Mouse (Mus musculus) cerebellum, postnatal 4 days (tissue): ENCODE measurements around the gene Gm49366.
"Not testable (repeated sequence)": the region's sequence is repeated elsewhere in the genome, so short reads cannot be mapped to it uniquely, and the experiment has no call there.

Experiments used
- DNase-seq, 2 experiments: peaks; one replicate each; pipeline ENCODE4 v3.0.0; 2022; ENCODE audit warnings: low spot score in 2 of 2, mixed read lengths in 1 of 2

The Gm49366 gene

DNA sequence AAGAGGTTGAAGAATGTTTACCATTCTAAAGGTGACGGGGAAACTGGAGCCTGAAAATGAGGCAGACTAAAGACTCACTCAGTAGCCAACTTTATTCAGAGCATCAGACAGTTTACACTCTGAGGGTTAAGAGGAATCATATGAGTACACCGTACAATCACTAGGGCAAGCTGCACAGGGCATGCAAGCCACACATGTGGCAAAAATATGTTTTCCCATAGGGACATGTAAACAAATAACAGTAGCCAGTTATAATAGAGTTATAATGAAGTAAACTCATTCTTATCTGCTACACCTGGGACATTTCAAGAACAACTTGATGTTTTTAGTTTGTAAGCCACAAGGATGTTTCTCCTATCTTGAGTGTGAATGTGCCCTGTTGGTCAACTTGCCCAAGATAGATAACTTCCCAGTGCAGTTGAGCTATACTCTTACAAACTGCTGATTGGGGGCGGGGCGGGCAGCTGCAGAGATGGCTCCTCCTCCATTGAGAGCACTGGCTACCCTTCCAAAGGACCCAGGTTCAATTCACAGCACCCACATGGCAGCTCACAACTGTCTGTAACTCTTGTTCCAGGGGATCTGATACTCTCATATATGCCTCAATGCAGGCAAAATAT, 38.7 kb downstream of the Gm49366 start:
- no peak for DNase-seq

DNA sequence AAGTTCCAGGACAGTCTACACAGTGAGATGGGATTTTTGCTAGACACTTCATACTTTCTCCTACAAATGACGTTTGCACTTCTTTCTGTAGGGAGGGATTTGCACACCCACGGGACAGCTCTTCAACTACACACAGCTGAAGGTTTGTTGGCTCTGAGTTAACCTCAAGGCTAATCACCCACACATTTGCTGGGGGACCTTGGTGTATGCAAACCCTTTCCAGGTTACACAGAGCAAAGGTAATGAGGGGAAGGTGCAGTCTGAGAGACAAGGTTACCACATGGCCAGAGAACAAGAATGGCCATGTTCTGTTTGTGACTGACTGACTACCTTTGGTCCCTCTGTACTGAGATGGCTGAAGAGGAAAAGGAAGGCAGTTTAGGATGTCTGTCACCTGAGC, 45.1 kb downstream of the Gm49366 start:
- no peak for DNase-seq

DNA sequence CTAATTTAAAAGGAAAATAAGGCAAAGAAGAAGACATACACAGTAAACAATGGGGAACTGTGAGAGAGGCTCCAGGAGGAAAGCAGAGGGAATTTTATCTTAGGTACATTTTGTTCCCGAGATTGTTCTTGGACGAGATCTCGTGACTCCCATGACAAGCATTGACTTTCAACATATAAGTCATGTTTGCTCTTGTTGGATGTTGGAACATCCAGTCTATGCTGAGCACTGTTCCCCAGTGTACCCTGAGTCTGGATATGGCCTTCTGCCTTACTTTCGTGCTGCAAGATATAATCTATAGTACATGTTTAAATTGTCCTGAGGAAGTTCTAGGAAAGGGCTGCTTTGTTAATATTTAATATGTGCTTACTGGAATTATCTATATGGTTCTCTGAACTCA, 45.8 kb downstream of the Gm49366 start:
- no peak for DNase-seq

DNA sequence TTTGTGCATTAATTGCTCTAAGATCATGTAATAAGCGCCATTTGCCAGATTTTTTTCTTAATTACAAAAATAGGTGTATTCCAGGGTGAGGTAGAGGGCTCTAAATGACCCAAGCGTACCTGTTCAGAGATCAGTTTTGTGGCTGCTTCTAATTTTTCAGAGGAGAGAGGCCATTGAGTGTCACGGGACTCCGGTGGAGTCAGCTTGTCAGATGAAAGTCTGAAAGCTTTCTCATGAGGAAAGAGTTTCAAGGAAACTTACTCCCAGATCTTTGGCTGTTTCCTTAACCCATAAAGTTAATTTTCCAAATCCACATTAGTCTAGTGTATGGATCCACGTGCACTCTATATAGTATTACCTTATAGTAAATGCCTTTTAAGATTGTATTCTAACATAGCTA, 55.9 kb downstream of the Gm49366 start:
- DNase-seq = not testable (repeated sequence)

DNA sequence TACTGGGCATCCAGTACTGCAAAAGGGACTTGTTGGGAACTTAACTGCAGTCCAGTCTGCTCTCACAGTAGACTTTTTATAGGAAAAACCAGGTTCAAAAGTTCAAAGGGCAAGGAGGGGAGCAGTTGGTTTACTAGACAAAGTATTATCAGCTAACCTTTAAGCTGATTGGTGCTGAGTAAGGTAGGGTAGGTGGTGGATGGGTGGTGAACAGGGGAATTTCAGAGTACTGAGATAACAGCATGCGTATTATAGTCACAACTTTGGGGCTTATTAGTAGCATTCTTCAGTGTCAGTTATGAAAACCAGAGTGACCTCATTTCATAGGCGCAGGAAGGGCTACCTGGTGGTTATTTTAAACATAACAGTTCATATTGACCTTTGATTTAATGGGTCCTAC, 60.9 kb downstream of the Gm49366 start:
- no peak for DNase-seq

DNA sequence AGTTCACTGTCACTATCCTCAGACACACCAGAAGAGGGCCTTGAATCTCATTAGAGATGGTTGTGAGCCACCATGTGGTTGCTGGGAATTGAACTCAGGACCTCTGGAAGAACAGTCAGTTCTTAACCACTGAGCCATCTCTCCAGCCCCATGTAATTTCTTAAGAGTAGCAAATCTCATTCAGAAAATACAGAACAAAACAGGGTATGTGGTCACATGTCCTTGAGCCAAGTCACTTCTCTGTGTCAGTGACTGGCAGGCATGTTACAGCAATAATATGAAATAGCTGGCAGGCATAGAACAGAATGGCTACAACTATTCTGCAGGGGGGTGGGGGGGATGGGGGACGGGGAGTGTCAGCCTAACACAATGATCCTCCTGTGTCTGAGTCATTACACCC, 61.3 kb downstream of the Gm49366 start:
- no peak for DNase-seq

DNA sequence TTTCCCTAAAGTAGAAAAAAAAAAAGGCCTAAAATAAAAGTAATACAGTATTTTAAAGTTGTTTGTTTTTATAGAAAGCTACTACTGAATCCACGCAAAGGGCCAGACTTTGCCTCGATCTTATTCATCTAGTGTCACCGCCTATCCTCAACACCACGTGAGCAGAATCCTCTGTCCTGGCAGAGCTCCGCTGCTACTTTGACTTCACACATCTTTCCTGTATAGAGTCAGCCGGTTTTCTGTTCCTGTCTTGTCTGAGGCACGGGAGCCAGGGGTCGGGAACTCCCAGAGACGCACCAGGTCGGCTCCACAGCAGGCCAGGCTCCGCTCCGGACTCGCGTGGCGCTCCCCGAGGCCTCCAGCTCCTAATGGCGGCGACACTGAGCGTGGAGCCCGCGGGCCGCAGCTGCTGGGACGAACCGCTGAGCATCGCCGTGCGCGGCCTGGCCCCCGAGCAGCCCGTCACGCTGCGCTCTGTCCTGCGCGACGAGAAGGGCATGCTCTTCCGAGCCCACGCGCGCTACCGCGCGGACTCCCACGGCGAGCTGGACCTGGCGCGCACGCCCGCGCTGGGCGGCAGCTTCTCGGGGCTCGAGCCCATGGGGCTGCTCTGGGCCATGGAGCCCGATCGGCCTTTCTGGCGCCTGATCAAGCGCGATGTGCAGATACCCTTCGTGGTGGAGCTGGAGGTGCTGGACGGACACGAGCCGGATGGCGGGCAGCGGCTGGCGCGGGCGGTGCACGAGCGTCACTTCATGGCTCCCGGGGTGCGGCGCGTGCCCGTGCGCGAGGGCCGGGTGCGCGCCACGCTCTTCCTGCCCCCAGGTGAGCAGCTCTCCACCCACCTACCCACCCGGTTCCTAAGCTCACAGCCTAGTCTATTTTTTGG, 62.1 kb downstream of the Gm49366 start, which contains the start of gene Acot6:
Acot6 (plus strand) TSS at position 51 of the 889 bp plus-strand sequence.
- peak in 1 of 2 experiments; percentile 45 for DNase-seq

DNA sequence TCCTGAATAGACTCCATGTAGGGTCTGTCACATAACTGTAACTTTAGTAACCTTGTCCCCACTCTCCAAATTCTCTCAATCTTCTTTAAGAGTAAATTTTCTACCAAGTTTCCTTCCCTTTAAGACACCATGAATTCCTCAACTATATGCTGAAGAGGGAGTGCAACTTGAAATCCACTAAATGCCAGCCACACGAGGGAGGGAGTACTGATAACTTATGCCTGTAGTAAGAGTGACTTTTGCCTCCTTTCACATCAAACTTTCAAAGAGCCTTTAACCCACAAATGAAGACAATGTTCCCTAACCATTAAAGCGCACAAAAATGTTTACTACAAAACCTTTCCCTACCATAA, 62.7 kb downstream of the Gm49366 start:
- DNase-seq = no peak

DNA sequence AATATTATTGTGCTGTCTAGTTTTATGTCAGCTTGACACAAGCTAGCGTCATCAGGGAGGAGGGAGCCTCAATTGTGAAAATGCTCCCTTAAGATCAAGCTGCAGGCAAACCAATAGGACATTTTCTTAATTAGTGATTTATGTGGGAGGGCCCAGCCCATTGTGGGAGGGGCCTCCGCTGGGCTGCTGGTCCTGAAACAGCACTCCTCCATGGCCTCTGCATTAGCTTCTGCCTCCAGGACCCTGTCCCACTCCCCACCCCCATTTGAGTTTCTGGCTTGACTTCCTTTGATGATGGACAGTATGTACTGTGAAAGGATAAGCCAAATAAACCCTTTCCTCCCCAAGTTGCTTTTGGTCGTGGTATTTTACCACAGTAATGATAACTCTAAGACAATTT, 68.3 kb downstream of the Gm49366 start:
- no peak for DNase-seq

DNA sequence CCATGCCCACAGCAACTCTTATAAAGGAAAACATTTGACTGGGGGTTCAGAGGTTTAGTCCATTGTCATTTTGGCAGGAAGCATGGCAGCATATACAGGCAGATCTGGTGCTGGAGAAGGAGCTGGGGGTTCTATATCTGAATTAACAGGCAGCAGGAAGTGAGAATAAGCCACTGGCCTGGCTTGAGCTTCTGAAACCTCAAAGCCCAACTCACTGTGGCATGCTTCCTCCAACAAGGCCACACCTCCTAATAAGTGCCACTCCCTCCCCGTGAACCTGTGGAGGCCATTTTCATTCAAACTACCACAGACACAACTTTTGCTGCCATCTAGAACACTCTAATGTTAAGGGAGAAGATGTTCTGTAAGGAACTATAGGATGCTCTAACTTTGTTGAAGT, 69.0 kb downstream of the Gm49366 start:
- no peak for DNase-seq
